Mouse (Mus musculus) liver, embryonic 11.5 days (tissue): ENCODE data around the gene Vma21-ps. TPM values are rescaled to one million over a fixed set of nuclear protein-coding genes. Genes with fewer than 3 reads are reported as not detected.
"Not testable (repeated sequence)": the region's sequence is repeated elsewhere in the genome, so short reads cannot be mapped to it uniquely, and the experiment has no call there.

Source experiments
- ATAC-seq: fragments of 200-750 bp; cut with Nextera tagmentation; replicated peaks from 2 replicates; pipeline ENCODE4 v1.8.0; 2017; ENCODE audit warnings: moderate number of reproducible peaks, mild to moderate bottlenecking, moderate TSS enrichment, moderate library complexity; ENCODE audit not compliant: low FRiP score
- DNase-seq: peaks from one replicate; pipeline ENCODE4 v3.0.0-alpha.2; 2017; ENCODE audit warnings: low spot score
- H3K27ac ChIP-seq: fragments of 300-500 bp; sonication (generic); 2 replicates; pipeline ENCODE4 v1.5.1; 2014; ENCODE audit warnings: mild to moderate bottlenecking, low read depth, low read length, control low read depth
- H3K27me3 ChIP-seq: fragments of 300-500 bp; sonication (generic); replicated peaks from 2 replicates; pipeline ENCODE4 v1.6.1; 2014; ENCODE audit warnings: low read length, mixed read lengths; ENCODE audit not compliant: control insufficient read depth, insufficient read depth
- H3K36me3 ChIP-seq: fragments of 300-500 bp; sonication (generic); 2 replicates; pipeline ENCODE4 v1.6.1; 2014; ENCODE audit warnings: mild to moderate bottlenecking, low read length, moderate library complexity, mixed read lengths; ENCODE audit not compliant: control insufficient read depth, insufficient read depth
- H3K4me1 ChIP-seq: fragments of 300-500 bp; sonication (generic); replicated peaks from 2 replicates; pipeline ENCODE4 v1.6.1; 2014; ENCODE audit warnings: low read length, mixed read lengths; ENCODE audit not compliant: control insufficient read depth, insufficient read depth
- H3K4me2 ChIP-seq: fragments of 300-500 bp; sonication (generic); 2 replicates; pipeline ENCODE4 v1.6.1; 2014; ENCODE audit warnings: mild to moderate bottlenecking, control low read depth, moderate library complexity
- H3K4me3 ChIP-seq: fragments of 300-500 bp; sonication (generic); 2 replicates; pipeline ENCODE4 v1.5.1; 2014; ENCODE audit warnings: low read depth, low read length, control low read depth
- H3K9ac ChIP-seq: fragments of 300-500 bp; sonication (generic); 2 replicates; pipeline ENCODE4 v1.6.1; 2014; ENCODE audit warnings: low read depth, low read length, control low read depth
- H3K9me3 ChIP-seq: fragments of 300-500 bp; sonication (generic); 2 replicates; pipeline ENCODE4 v1.6.1; 2016; ENCODE audit warnings: low read length, inconsistent platforms, mixed read lengths; ENCODE audit not compliant: control insufficient read depth
- WGBS: fragments of 180-500 bp; shearing (Covaris S2); extraction: QIAGEN DNeasy Blood & Tissue Kit; methylation state at CpG from one replicate; pipeline ENCODE4 v1.1.7; 2014; 5-methylcytosine and 5-hydroxymethylcytosine counted together
- polyA plus RNA-seq: library from polyadenylated mRNA; unstranded; fragments of >200 nt; fragmentation: Nextera tagmentation; extraction: Ambion mirVana; gene quantifications from 2 replicates; pipeline ENCODE4 v1.2.1, GENCODE M21; 2014

Gene Vma21-ps
- polyA plus RNA-seq: 1.3 TPM in 1 of 2 replicates, not detected in the other

DNA sequence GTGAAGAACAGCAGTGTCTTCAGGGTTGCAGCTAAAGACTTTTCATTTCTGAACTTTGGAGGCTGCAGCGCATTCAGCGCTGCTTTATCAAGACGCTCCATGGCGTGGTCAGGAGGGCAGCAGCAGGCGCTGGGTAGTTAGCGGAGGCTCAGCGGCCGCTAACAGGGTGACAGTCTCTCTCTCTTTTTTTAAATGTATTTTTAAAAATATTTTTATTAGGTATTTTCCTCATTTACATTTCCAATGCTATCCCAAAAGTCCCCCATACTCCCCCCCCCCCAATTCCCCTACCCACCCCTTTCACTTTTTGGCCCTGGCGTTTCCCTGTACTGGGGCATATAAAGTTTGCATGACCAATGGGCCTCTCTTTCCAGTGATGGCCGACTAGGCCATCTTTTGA, at the start of gene Vma21-ps:
TSS of gene Vma21-ps (minus strand) at position 101 of the 400 bp plus-strand sequence.
- H3K4me2 ChIP-seq, H3K36me3 ChIP-seq, H3K4me3 ChIP-seq, H3K4me1 ChIP-seq, DNase-seq, H3K9ac ChIP-seq, H3K27me3 ChIP-seq, H3K27ac ChIP-seq, H3K9me3 ChIP-seq, ATAC-seq: not testable (repeated sequence)
- 94% methylated on average over 10 of the region's 10 CpGs for WGBS

DNA sequence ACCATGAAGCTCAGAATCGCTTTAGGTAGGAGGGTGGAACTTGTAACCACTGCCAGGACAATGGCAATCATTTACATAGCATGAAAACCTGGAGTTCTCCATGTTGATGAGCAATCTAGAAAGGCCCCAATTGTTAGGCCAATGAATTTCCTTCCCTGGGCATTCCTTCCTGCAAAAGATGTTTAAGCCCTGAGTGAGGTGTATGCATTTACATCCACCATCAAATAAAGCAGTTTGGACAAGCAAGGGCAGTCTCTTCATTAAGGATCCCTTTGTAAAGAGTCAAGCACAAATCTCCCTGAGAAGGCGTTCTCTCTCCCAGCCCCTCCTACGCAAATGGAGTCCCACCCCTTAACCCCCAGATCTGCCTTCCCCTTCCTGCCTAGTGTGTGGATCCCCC, 46.0 kb upstream of the Vma21-ps start:
- DNase-seq (no peak), ATAC-seq (no peak)
- Histone ChIP-seq H3K4me3 (no peak overlapping the region), H3K27me3 (no peaks in the 10 kb centered on the region), H3K36me3 (no peaks in the 10 kb centered on the region), H3K9ac (no peak overlapping the region), H3K27ac (no peak overlapping the region), H3K9me3 (no peaks in the 10 kb centered on the region), H3K4me2 (no peak overlapping the region), H3K4me1 (no peaks in the 10 kb centered on the region)
- WGBS: 80% methylated on average over 3 of the region's 3 CpGs

DNA sequence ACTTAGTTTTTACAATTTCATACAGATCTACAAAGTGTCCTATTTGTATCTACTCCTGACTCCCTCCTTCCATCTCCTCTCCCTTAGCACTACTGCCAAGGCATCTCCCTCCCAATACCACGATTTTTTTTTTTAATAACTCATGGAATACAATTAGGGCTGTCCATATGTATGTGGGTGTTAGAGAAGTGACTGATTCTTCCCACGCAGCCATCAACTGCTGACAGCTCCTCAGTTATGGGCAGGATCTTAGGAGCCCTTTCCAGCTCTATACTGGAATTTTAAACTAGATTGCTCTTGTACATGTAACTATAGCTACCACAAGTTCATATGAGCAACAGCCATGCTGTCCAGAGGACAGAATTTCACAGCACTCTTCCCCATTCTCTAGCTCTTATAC, 33.6 kb upstream of the Vma21-ps start:
- Histone ChIP-seq H3K27me3 (no peaks in the 10 kb centered on the region), H3K9me3 (no peaks in the 10 kb centered on the region), H3K9ac (no peak overlapping the region), H3K27ac (no peak overlapping the region), H3K4me3 (no peak overlapping the region), H3K4me1 (no peaks in the 10 kb centered on the region), H3K36me3 (no peaks in the 10 kb centered on the region), H3K4me2 (no peak overlapping the region)
- no peak for DNase-seq
- ATAC-seq: no peak
- 65% methylated on average over 2 of the region's 2 CpGs for WGBS

DNA sequence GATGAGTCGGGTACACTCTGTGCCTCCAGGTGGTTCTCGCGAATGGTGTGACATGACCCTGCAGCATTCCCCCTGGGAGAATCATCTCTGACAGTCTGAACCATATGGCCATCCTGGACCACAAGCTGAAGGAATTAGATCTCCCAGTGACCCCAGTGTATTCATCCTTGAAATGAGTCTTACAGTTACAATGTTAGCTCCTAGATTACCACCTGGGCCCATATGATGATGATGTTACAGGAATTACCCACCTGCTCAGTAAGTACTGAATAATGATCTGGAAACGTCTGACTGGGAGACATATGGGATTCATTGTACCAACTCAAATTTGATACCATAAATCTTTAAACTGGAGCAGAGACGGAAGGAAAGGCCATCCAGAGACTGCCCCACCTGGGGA, 29.4 kb upstream of the Vma21-ps start:
- ATAC-seq: no peak
- H3K9ac ChIP-seq: no peak overlapping the region
- no peak overlapping the region for H3K4me2 ChIP-seq
- 75% methylated on average over 5 of the region's 5 CpGs for WGBS
- H3K9me3 ChIP-seq: no peaks in the 10 kb centered on the region
- no peaks in the 10 kb centered on the region for H3K27me3 ChIP-seq
- DNase-seq: no peak
- H3K27ac ChIP-seq: no peak overlapping the region
- no peaks in the 10 kb centered on the region for H3K4me1 ChIP-seq
- no peak overlapping the region for H3K4me3 ChIP-seq
- no peaks in the 10 kb centered on the region for H3K36me3 ChIP-seq

DNA sequence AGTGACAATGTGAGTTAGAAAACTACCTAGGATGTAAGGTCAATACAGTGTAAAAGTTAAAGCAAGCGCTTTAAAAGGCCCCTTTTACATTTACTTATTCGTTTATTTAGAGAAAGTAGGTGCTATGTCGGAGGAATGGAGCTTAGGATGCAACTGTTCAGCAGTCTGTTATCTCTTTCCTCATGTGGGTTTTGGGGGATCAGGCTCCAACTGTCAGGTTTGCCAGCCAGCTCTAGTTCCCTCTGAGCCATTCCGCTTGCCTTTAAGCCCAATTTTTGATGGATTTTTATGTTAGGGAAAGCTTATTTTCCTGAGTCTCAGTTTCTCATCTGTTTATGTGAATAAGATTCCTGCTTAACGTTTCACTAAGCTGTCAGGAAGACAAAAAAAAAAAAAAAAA, 22.3 kb upstream of the Vma21-ps start:
- H3K4me1 ChIP-seq: no peaks in the 10 kb centered on the region
- 78% methylated on average over 5 of the region's 5 CpGs for WGBS

DNA sequence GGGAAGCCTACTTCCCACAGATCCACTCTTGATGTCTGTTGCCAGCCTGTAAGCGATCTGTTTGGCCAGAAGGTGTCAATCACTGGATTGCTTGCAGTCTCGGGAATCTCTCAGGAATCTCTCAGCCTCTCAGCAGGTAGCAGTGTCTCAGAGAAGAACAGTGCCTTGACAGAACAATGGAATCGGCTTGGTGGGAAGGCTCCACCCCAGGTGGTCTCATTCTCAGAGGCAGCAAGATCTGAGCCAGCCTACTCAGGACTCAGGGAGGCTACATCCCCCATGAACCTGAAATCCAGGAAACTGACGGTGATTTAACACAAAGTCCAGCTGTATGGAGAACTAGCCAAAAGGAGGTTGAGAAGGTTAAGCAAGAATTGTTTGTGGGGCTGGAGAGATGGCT, 20.5 kb upstream of the Vma21-ps start:
- Histone ChIP-seq H3K36me3 (no peaks in the 10 kb centered on the region), H3K9me3 (no peaks in the 10 kb centered on the region), H3K4me2 (no peak overlapping the region), H3K4me1 (no peaks in the 10 kb centered on the region), H3K4me3 (no peak overlapping the region), H3K9ac (no peak overlapping the region), H3K27ac (no peak overlapping the region), H3K27me3 (no peaks in the 10 kb centered on the region)
- 18% methylated on average over 4 of the region's 4 CpGs for WGBS
- ATAC-seq (no peak), DNase-seq (no peak)

More for the DNA sequence above, 22.3 kb upstream of the Vma21-ps start:
- H3K27me3 ChIP-seq: no peaks in the 10 kb centered on the region
- H3K9me3 ChIP-seq: no peaks in the 10 kb centered on the region
- DNase-seq (no peak), ATAC-seq (no peak)
- no peak overlapping the region for H3K4me2 ChIP-seq
- no peak overlapping the region for H3K27ac ChIP-seq
- no peak overlapping the region for H3K4me3 ChIP-seq
- no peaks in the 10 kb centered on the region for H3K36me3 ChIP-seq
- H3K9ac ChIP-seq: no peak overlapping the region

DNA sequence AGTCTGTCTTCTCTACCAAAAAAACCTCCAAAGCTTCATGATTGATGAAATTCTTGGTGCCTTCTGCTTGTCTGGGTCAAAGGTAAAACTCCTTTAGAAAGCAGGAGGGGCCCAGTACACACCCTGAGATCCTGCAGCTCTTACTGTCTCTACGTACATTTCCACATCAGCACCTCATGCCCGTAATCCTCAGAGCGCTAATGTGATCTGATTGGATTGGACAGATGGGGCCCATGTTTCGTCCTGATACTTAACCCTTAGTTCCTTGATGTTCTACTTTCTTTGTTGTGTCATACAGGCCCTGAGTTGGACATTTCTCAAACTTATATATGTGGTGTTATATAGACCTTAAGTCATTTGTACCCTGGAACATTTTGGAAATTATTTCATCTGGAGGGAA, 9.6 kb downstream of the Vma21-ps start:
- Histone ChIP-seq H3K4me3 (no peak overlapping the region), H3K36me3 (peaks cover 8% of the 10 kb centered on the region; the same call in 1 of the 2 replicates)
- 93% methylated on average over 4 of the region's 4 CpGs for WGBS

DNA sequence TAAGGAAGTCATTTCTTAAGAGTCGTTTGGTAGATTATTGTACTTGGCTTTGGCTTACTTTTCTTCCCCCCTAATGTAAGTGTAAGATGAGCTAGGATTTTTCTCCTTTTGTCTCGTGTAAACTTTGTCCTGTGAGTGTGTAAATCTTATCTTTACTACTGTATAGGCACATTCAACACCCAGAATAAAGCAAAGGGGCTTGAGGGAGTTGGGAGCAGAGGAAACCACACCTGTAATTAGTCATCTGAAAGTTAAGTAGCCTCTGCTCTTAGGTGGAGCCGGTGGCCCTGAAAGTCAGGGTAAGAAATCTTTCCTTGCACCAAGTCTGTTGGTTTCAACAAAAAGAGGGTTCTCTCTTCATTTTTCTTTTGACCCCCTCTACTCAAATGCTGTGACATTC, 23.6 kb downstream of the Vma21-ps start:
- 83% methylated on average over 3 of the region's 3 CpGs for WGBS
- no peaks in the 10 kb centered on the region for H3K9me3 ChIP-seq
- H3K4me3 ChIP-seq: no peak overlapping the region
- H3K4me1 ChIP-seq: no peaks in the 10 kb centered on the region
- ATAC-seq (no peak), DNase-seq (no peak)
- H3K27ac ChIP-seq: no peak overlapping the region
- no peak overlapping the region for H3K4me2 ChIP-seq
- H3K9ac ChIP-seq: no peak overlapping the region
- H3K27me3 ChIP-seq: no peaks in the 10 kb centered on the region
- H3K36me3 ChIP-seq: peaks cover 21% of the 10 kb centered on the region; the same call in 1 of the 2 replicates

More for the DNA sequence above, 9.6 kb downstream of the Vma21-ps start:
- H3K27ac ChIP-seq: no peak overlapping the region
- no peaks in the 10 kb centered on the region for H3K9me3 ChIP-seq
- H3K9ac ChIP-seq: no peak overlapping the region
- DNase-seq: no peak
- no peaks in the 10 kb centered on the region for H3K4me1 ChIP-seq
- H3K4me2 ChIP-seq: no peak overlapping the region
- no peak for ATAC-seq
- H3K27me3 ChIP-seq: no peaks in the 10 kb centered on the region

DNA sequence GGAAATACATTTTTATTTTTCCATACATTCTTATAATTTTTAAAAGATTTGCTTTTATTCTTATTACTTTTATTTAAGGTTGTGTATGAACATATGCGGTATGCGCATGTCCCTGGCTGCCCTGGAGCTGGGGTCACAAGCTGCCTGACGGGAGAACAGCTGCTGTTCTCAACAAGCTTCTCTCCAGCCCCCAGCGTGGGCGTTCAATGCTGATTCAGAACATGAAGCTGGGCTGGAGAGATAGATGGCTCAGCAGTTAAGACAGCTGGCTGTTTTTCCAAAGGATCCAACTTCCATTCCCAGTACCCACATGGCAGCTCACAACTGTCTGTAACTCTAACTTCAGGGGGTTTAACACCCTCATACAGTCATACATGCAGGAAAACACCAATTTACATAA, 35.7 kb downstream of the Vma21-ps start:
- Histone ChIP-seq H3K4me3 (no peak overlapping the region), H3K9ac (no peak overlapping the region), H3K27ac (no peak overlapping the region), H3K27me3 (no peaks in the 10 kb centered on the region), H3K9me3 (no peaks in the 10 kb centered on the region), H3K4me2 (no peak overlapping the region), H3K36me3 (peaks cover 31% of the 10 kb centered on the region), H3K4me1 (no peaks in the 10 kb centered on the region)
- 93% methylated on average over 5 of the region's 5 CpGs for WGBS
- DNase-seq (no peak), ATAC-seq (no peak)
